Mouse (Mus musculus) CH12.LX (cell line): ENCODE results near the gene Crat.

Experiments used
- EP300 ChIP-seq: IDR thresholded peaks from 2 replicates; pipeline ENCODE4 v1.6.1; 2011; ENCODE audit warnings: low read length, improper control_type of control experiment
- SIN3A ChIP-seq: IDR thresholded peaks from 2 replicates; pipeline ENCODE4 v1.6.1; 2012; ENCODE audit warnings: low read length, improper control_type of control experiment, inconsistent platforms
- ZKSCAN1 ChIP-seq: IDR thresholded peaks from 2 replicates; pipeline ENCODE4 v1.6.1; 2012; ENCODE audit warnings: low read depth, inconsistent platforms, low read length, improper control_type of control experiment, borderline replicate concordance

DNA sequence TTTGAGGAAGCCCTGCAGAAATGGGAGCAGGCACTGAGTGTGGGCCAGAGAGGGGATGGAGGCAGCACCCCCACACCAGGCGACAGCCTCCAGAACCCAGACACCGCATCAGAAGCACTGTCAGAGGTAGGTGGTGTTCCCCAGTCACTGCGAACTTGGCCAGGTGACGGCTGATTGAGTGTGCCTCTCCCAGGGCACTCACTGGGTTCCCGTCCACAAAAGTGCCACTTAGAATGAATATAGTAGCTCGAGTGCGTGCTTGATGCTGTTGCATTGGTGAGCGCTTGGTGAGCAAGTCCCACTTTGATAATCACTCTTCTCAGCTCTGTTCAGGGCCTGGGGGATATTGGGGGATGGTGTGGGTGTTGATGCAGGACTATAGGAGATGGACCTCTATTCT is 44.1 kb downstream of the Crat start:
- TF ChIP-seq ZKSCAN1, result no peak
- no peak for TF ChIP-seq EP300
- no peak for TF ChIP-seq SIN3A
